Mouse (Mus musculus): ENCODE results near the gene Gm48551. TPM values are rescaled to one million over a fixed set of nuclear protein-coding genes. Genes with fewer than 3 reads are reported as not detected.

Gene Gm48551
- total RNA-seq, 2 experiments from 2014 or later: 1.7 to 1.8 TPM

GRCm38 (mm10) chr10:81429092-81429491, 44.8 kb downstream of the Gm48551 start:
- peak; percentile 3 for DNase-seq (ENCODE audit: low spot score in 2 of 2)

- peak; percentile 45 to 73 for DNase-seq (ENCODE audit: low spot score in 2 of 2)
These were observed 45.4 kb downstream of the Gm48551 start for GRCm38 (mm10) chr10:81429605-81430061.

GRCm38 (mm10) chr10:81430141-81430830, 46.0 kb downstream of the Gm48551 start:
- peak; percentile 48 to 59 for DNase-seq (ENCODE audit: low spot score in 2 of 2)

GRCm38 (mm10) chr10:81430831-81431525, 46.7 kb downstream of the Gm48551 start:
- peak; percentile 29 to 34 for DNase-seq (ENCODE audit: low spot score in 2 of 2)

GRCm38 (mm10) chr10:81431526-81432168, 47.4 kb downstream of the Gm48551 start:
- DNase-seq (ENCODE audit: low spot score in 2 of 2): peak; percentile 4 to 10

GRCm38 (mm10) chr10:81432169-81432867, 48.1 kb downstream of the Gm48551 start:
- no peak for DNase-seq (ENCODE audit: low spot score in 2 of 2)

- peak; percentile 68 to 84 for DNase-seq (ENCODE audit: low spot score in 2 of 2)
These were observed 48.6 kb downstream of the Gm48551 start for GRCm38 (mm10) chr10:81432868-81433262.

- peak; percentile 2 to 4 for DNase-seq (ENCODE audit: low spot score in 2 of 2)
These were observed 49.4 kb downstream of the Gm48551 start for GRCm38 (mm10) chr10:81433541-81434289.

- peak; percentile 2 to 3 for DNase-seq (ENCODE audit: low spot score in 2 of 2)
These were observed 50.3 kb downstream of the Gm48551 start for GRCm38 (mm10) chr10:81434361-81435263.

- DNase-seq (ENCODE audit: low spot score in 2 of 2): peak in 1 of 2 experiments; percentile 42
These were observed 51.2 kb downstream of the Gm48551 start for GRCm38 (mm10) chr10:81435436-81435835.

GRCm38 (mm10) chr10:81441019-81441418, 56.8 kb downstream of the Gm48551 start:
- DNase-seq (ENCODE audit: low spot score in 2 of 2): no peak

Small RNA genes lying within 50 kb of the gene (microRNA-seq; reads per million reads assigned to microRNA genes)
- gene Mir1191b: not detected
- gene Mir6913: not detected

Other genes with a start within 250 kb of the Gm48551 start
- gene Zbtb7a, start 249.2 kb upstream of the Gm48551 start, total RNA-seq (2021): 10 to 100 TPM; 71.8 to 76.6 TPM
- gene Pias4, start 216.5 kb upstream of the Gm48551 start, total RNA-seq (2021): 10 to 100 TPM; 34.0 to 34.4 TPM
- 1,000 to 10,000 TPM; 1,728 to 1,734 TPM for gene Eef2, start 207.8 kb upstream of the Gm48551 start, total RNA-seq (2021)
- 10 to 100 TPM; 53.4 to 63.6 TPM for gene Dapk3, start 201.5 kb upstream of the Gm48551 start, total RNA-seq (2021)
- gene 4930442H23Rik, start 200.6 kb upstream of the Gm48551 start, total RNA-seq (2021): not detected
- under 1 TPM in 1 of 2 experiments, not detected in 1; 0.20 TPM for gene Nmrk2, start 182.4 kb upstream of the Gm48551 start, total RNA-seq (2021)
- 1 to 10 TPM; 5.3 to 5.4 TPM for gene Atcay, start 153.6 kb upstream of the Gm48551 start, total RNA-seq (2021)
- gene Zfr2, start 151.3 kb upstream of the Gm48551 start, total RNA-seq (2021): 10 to 100 TPM; 20.9 to 21.7 TPM
- 1 to 10 TPM; 2.9 to 3.0 TPM for gene Matk, start 131.5 kb upstream of the Gm48551 start, total RNA-seq (2021)
- 100 to 1,000 TPM; 107 to 108 TPM for gene Mrpl54, start 117.5 kb upstream of the Gm48551 start, total RNA-seq (2021)
- 10 to 100 TPM; 47.8 to 49.5 TPM for gene Apba3, start 117.5 kb upstream of the Gm48551 start, total RNA-seq (2021)
- 1 to 10 TPM; 1.8 to 3.1 TPM for gene Tjp3, start 92.9 kb upstream of the Gm48551 start, total RNA-seq (2021)
- 10 to 100 TPM; 65.2 to 71.1 TPM for gene Pip5k1c, start 91.5 kb upstream of the Gm48551 start, total RNA-seq (2021)
- gene Cactin, start 63.4 kb upstream of the Gm48551 start, total RNA-seq (2021): 10 to 100 TPM; 43.8 to 44.4 TPM
- gene Tbxa2r, start 55.7 kb upstream of the Gm48551 start, total RNA-seq (2021): 10 to 100 TPM; 27.3 to 30.6 TPM
- gene Gipc3, start 41.2 kb upstream of the Gm48551 start, total RNA-seq (2021): 1 to 10 TPM; 2.3 to 2.6 TPM
- gene Hmg20b, start 34.0 kb upstream of the Gm48551 start, total RNA-seq (2021): 100 to 1,000 TPM; 107 to 108 TPM
- 10 to 100 TPM; 21.2 to 22.0 TPM for gene Mfsd12, start 27.0 kb upstream of the Gm48551 start, total RNA-seq (2021)
- 1 to 10 TPM; 6.3 to 8.2 TPM for gene 4930404N11Rik, start 18.6 kb upstream of the Gm48551 start, total RNA-seq (2021)
- 10 to 100 TPM; 69.1 to 70.7 TPM for gene Fzr1, start 6.0 kb upstream of the Gm48551 start, total RNA-seq (2021)
- gene Dohh, start within 50 bp of the Gm48551 start, total RNA-seq (2021): 10 to 100 TPM; 49.4 to 49.7 TPM
- gene Gm48552, start 4.5 kb downstream of the Gm48551 start, total RNA-seq (2021): 1 to 10 TPM; 2.6 to 4.1 TPM
- gene Smim24, start 8.6 kb downstream of the Gm48551 start, total RNA-seq (2021): 10 to 100 TPM in 1 of 2 experiments, 1 to 10 TPM in 1; 1.2 to 13.2 TPM
- gene Nfic, start 71.2 kb downstream of the Gm48551 start, total RNA-seq (2021): 100 to 1,000 TPM; 120 to 129 TPM
- gene Celf5, start 98.2 kb downstream of the Gm48551 start, total RNA-seq (2021): 1 to 10 TPM; 3.5 to 4.2 TPM
- 100 to 1,000 TPM; 107 to 117 TPM for gene Ncln, start 111.9 kb downstream of the Gm48551 start, total RNA-seq (2021)
- gene S1pr4, start 115.7 kb downstream of the Gm48551 start, total RNA-seq (2021): 1 to 10 TPM; 2.0 to 2.7 TPM
- gene Gna15, start 139.8 kb downstream of the Gm48551 start, total RNA-seq (2021): 1 to 10 TPM in 1 of 2 experiments, under 1 TPM in 1; 0.67 to 1.2 TPM
- gene Gna11, start 160.7 kb downstream of the Gm48551 start, total RNA-seq (2021): 10 to 100 TPM; 74.2 to 74.4 TPM
- gene Aes, start 175.0 kb downstream of the Gm48551 start, total RNA-seq (2021): 100 to 1,000 TPM; 639 to 647 TPM
- gene Tle2, start 190.1 kb downstream of the Gm48551 start, total RNA-seq (2021): 10 to 100 TPM; 24.9 to 30.4 TPM
- gene Tle6, start 216.6 kb downstream of the Gm48551 start, total RNA-seq (2021): 10 to 100 TPM; 12.8 to 20.2 TPM
- gene BC025920, start 221.8 kb downstream of the Gm48551 start, total RNA-seq (2021): 1 to 10 TPM; 1.1 to 2.1 TPM
- 10 to 100 TPM; 40.1 to 40.7 TPM for gene Sirt6, start 243.3 kb downstream of the Gm48551 start, total RNA-seq (2021)
- 10 to 100 TPM; 38.7 to 50.5 TPM for gene Ankrd24, start 244.1 kb downstream of the Gm48551 start, total RNA-seq (2021)